Mouse (Mus musculus): ENCODE data around the gene Hmgb1.

DNA sequence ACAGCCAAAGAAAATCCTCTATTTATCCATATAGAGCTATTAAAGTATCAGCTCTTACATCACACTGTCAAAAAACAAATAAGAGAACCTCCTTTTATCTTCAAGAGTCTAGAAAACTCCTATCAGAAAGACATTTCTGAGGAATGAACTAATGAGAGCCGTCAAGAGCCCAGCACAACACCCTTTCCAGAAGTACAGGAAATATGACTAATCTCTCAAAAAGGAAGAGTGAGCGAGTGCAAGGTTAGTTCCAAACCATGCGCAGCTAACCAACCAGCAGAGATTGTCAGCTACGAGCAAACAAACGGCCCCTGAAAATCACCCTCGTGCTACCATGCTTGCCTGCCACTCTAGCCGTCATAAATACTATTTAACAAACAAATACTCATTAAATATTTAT, 21.4 kb downstream of the Hmgb1 start:
- no peak for TF ChIP-seq CTCF (IDR thresholded peaks at IDR 0.05; ENCODE audit: low read depth, low read length)
- TF ChIP-seq GATA2 (IDR thresholded peaks at IDR 0.05; ENCODE audit: borderline replicate concordance, low read depth, low read length), result no peak
- no peak for TF ChIP-seq GATA1 (IDR thresholded peaks at IDR 0.05; ENCODE audit: borderline replicate concordance, low read length)
- no peak for TF ChIP-seq TAL1 (conservative IDR thresholded peaks at IDR 0.05; ENCODE audit: low read depth, low read length)
